Mouse (Mus musculus): ENCODE results near the gene Coro1b. TPM values are rescaled to one million over a fixed set of nuclear protein-coding genes. Genes with fewer than 3 reads are reported as not detected.
A peak's percentile ranks its signal among the peaks of the same experiment; 100 is the strongest.

The Coro1b gene
- total and polyA plus RNA-seq, 2 experiments from 2014 or later = 90.7 to 137 TPM

- H3K9me3 ChIP-seq (ENCODE audit: low read length) = no peaks in the 10 kb centered on the region
- no peak overlapping the region for H3K27ac ChIP-seq
- no peaks in the 10 kb centered on the region for H3K27me3 ChIP-seq (ENCODE audit: insufficient read depth, low read length)
- no peaks in the 10 kb centered on the region for H3K36me3 ChIP-seq (ENCODE audit: insufficient read depth, low read length)
- TF ChIP-seq CTCF (IDR thresholded peaks at IDR 0.05; ENCODE audit: low read depth) = no peak
- no peak for ATAC-seq
- H3K4me3 ChIP-seq (ENCODE audit: low read length) = no peak overlapping the region
- peaks cover 14% of the 10 kb centered on the region for H3K4me1 ChIP-seq (ENCODE audit: insufficient read depth, low read length)
- no peak overlapping the region for H3K4me2 ChIP-seq (ENCODE audit: low read depth, low read length)
- H3K9ac ChIP-seq (replicated peaks; ENCODE audit: low read length) = no peak overlapping the region
- 62% methylated on average over 9 of the region's 9 CpGs for WGBS
- no peak for DNase-seq (ENCODE audit: low spot score)
Observed at GRCm38 (mm10) chr19:4166678-4167476, 18.5 kb downstream of the Coro1b start.

GRCm38 (mm10) chr19:4169378-4169784 is 21.0 kb downstream of the Coro1b start:
- H3K27me3 ChIP-seq (ENCODE audit: insufficient read depth, low read length) = no peaks in the 10 kb centered on the region
- DNase-seq (ENCODE audit: low spot score) (peak; percentile 99), ATAC-seq (peak; percentile 97)
- H3K4me3 ChIP-seq (ENCODE audit: low read length) = peak overlapping the region; percentile 44
- peak; percentile 85 for TF ChIP-seq CTCF (IDR thresholded peaks at IDR 0.05; ENCODE audit: low read depth)
- H3K4me2 ChIP-seq (ENCODE audit: low read depth, low read length) = peak overlapping the region; percentile 85
- H3K27ac ChIP-seq = peak overlapping the region; percentile 92
- H3K4me1 ChIP-seq (ENCODE audit: insufficient read depth, low read length) = peaks cover 7% of the 10 kb centered on the region
- under 1% methylated on average over 41 of the region's 43 CpGs for WGBS
- no peaks in the 10 kb centered on the region for H3K36me3 ChIP-seq (ENCODE audit: insufficient read depth, low read length)
- no peaks in the 10 kb centered on the region for H3K9me3 ChIP-seq (ENCODE audit: low read length)
- peak overlapping the region; percentile 78 for H3K9ac ChIP-seq (replicated peaks; ENCODE audit: low read length)

- ATAC-seq (peak; percentile 39), DNase-seq (ENCODE audit: low spot score) (no peak)
- Histone ChIP-seq H3K27ac (peak overlapping the region; percentile 92), H3K4me1 (ENCODE audit: insufficient read depth, low read length) (peaks cover 7% of the 10 kb centered on the region), H3K9me3 (ENCODE audit: low read length) (no peaks in the 10 kb centered on the region), H3K36me3 (ENCODE audit: insufficient read depth, low read length) (no peaks in the 10 kb centered on the region), H3K9ac (replicated peaks; ENCODE audit: low read length) (peak overlapping the region; percentile 78), H3K27me3 (ENCODE audit: insufficient read depth, low read length) (no peaks in the 10 kb centered on the region), H3K4me2 (ENCODE audit: low read depth, low read length) (peak overlapping the region; percentile 85), H3K4me3 (ENCODE audit: low read length) (peak overlapping the region; percentile 44)
- TF ChIP-seq CTCF (IDR thresholded peaks at IDR 0.05; ENCODE audit: low read depth) = no peak
- 4% methylated on average over 27 of the region's 27 CpGs for WGBS
Observed at GRCm38 (mm10) chr19:4169810-4170209, 21.4 kb downstream of the Coro1b start.

GRCm38 (mm10) chr19:4170723-4171392 is 22.4 kb downstream of the Coro1b start:
- Histone ChIP-seq H3K4me2 (ENCODE audit: low read depth, low read length) (no peak overlapping the region), H3K36me3 (ENCODE audit: insufficient read depth, low read length) (no peaks in the 10 kb centered on the region), H3K9me3 (ENCODE audit: low read length) (no peaks in the 10 kb centered on the region), H3K4me1 (ENCODE audit: insufficient read depth, low read length) (peaks cover 14% of the 10 kb centered on the region), H3K4me3 (ENCODE audit: low read length) (no peak overlapping the region), H3K9ac (replicated peaks; ENCODE audit: low read length) (no peak overlapping the region), H3K27me3 (ENCODE audit: insufficient read depth, low read length) (no peaks in the 10 kb centered on the region), H3K27ac (no peak overlapping the region)
- DNase-seq (ENCODE audit: low spot score) (no peak), ATAC-seq (no peak)
- WGBS = 93% methylated on average over 10 of the region's 10 CpGs
- TF ChIP-seq CTCF (IDR thresholded peaks at IDR 0.05; ENCODE audit: low read depth) = no peak

- ATAC-seq (no peak), DNase-seq (ENCODE audit: low spot score) (no peak)
- Histone ChIP-seq H3K27ac (no peak overlapping the region), H3K27me3 (ENCODE audit: insufficient read depth, low read length) (no peaks in the 10 kb centered on the region), H3K4me1 (ENCODE audit: insufficient read depth, low read length) (peaks cover 16% of the 10 kb centered on the region), H3K4me3 (ENCODE audit: low read length) (no peak overlapping the region), H3K9me3 (ENCODE audit: low read length) (no peaks in the 10 kb centered on the region), H3K4me2 (ENCODE audit: low read depth, low read length) (no peak overlapping the region), H3K36me3 (ENCODE audit: insufficient read depth, low read length) (no peaks in the 10 kb centered on the region), H3K9ac (replicated peaks; ENCODE audit: low read length) (no peak overlapping the region)
- TF ChIP-seq CTCF (IDR thresholded peaks at IDR 0.05; ENCODE audit: low read depth) = no peak
- WGBS = 47% methylated on average over 13 of the region's 13 CpGs
Observed at GRCm38 (mm10) chr19:4171393-4172290, 23.2 kb downstream of the Coro1b start.

GRCm38 (mm10) chr19:4172925-4173324 is 24.5 kb downstream of the Coro1b start:
- Histone ChIP-seq H3K4me3 (ENCODE audit: low read length) (no peak overlapping the region), H3K9me3 (ENCODE audit: low read length) (no peaks in the 10 kb centered on the region), H3K4me1 (ENCODE audit: insufficient read depth, low read length) (peaks cover 16% of the 10 kb centered on the region), H3K36me3 (ENCODE audit: insufficient read depth, low read length) (no peaks in the 10 kb centered on the region), H3K27me3 (ENCODE audit: insufficient read depth, low read length) (no peaks in the 10 kb centered on the region), H3K27ac (no peak overlapping the region), H3K9ac (replicated peaks; ENCODE audit: low read length) (no peak overlapping the region), H3K4me2 (ENCODE audit: low read depth, low read length) (no peak overlapping the region)
- no peak for TF ChIP-seq CTCF (IDR thresholded peaks at IDR 0.05; ENCODE audit: low read depth)
- no peak for DNase-seq (ENCODE audit: low spot score)
- no peak for ATAC-seq
- WGBS = 62% methylated on average over 11 of the region's 11 CpGs
